Mouse (Mus musculus) cerebral cortex, adult 2 months (tissue): ENCODE data around the gene Calm4.

Experiments
- WGBS: fragments of 180-500 bp; shearing (Covaris S2); methylation state at CpG from one replicate; pipeline ENCODE4 v1.1.7; 2018; 5-methylcytosine and 5-hydroxymethylcytosine counted together

Gene Calm4

DNA sequence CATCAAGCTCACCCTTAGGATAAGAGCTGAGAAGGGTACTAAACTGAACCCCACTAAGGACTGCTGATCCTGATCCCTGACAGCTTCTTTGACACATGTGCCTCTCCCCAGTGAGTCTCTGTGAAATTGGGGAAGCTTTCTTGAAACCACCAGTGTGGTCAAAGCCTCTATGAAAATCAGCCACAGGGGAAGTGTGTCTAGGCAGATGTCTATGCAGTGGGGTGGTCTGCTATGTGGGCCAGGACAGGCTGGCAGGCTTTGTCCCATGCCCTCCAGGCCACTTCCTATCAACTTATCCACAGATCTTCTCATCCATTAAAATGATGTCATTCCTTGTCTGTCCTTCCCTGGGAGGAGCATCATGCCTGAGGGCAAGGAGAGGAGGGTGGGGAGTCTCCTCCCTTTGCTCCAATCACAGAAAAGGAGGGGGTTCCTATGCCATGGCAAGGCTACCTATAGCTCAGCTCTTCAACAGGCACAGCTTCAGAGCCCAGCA is at the start of gene Calm4:
Gene Calm4, plus strand, starts transcription at position 446 of the 496 bp plus-strand sequence.

DNA sequence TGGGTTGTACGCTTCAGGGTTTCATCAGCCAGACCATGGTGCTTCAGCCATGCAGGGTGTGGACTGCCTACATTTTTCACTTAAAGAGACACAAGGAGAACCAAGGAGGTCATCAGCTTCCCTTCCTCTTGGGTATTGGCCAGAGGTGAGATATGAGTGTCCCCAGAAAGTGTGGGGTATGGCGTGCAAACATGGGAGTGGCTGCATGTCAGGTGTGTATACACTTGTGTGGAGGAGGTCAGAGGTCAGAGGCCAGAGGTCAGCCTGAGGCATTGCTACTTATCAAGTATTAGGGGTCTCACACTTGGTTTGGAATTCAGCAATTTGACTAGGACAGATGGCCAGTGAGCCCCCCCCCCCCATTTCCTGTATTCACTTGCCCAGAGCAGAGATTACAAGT is 49.0 kb upstream of the Calm4 start:
- 98% methylated on average over 2 of the region's 2 CpGs for WGBS

DNA sequence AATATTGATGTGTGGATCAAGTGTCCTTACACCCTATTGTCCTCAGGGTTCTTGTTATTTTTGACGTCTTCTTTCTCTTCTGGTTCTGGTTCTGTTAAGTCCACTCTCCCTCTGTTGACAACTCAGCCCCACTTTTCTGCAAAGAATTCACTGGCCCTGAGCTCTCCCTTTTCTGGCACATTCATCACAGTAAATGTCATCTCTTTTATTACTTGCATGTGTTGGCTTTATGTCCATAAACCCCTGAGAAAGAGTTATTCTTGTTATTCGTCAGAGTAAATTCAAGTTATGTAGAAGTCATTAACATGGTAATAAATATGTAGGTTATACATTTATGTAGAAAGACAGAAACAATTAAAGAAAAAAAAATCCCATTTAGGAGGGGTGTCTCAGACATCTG is 48.0 kb upstream of the Calm4 start:
- 93% methylated on average over 2 of the region's 2 CpGs for WGBS

DNA sequence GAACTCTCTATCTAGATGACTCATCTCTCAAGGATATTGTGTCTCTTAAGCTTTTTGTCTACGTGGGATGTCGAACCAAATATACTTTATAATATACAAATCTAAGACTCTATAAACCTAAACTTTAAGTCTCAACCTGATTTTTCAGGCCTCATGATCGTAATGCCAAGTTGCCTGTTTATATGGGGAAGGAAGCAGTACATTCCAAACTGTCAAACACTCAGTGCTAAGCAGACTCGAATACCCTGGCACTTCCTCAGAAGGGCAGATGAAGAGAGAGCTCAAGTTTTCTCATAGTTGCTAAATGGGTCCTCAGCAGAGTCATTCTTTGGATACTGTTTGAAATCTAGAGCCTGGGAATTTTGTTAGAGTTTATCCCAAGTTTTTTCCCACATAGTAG is 40.9 kb upstream of the Calm4 start:
- 74% methylated on average over 4 of the region's 4 CpGs for WGBS

DNA sequence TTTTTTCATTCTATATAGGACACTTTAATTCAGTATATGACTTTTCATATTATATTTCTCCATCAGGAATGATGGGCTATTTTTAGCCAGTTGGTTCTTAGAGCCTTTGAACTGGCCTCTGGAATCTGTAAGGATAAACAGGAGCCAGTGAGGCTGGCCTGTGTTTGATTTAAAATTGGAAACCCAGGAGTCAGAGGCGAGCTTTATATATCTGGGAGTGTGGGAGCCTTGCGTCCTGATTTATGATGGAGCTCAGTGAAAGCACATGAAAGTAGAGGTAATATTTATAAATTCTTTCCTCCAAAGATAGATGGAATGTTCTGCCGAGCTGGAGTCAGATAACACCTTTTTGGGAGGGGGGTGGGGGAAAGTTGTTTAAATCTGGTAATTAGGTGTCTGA is 38.2 kb upstream of the Calm4 start:
- 46% methylated on average over 3 of the region's 3 CpGs for WGBS

DNA sequence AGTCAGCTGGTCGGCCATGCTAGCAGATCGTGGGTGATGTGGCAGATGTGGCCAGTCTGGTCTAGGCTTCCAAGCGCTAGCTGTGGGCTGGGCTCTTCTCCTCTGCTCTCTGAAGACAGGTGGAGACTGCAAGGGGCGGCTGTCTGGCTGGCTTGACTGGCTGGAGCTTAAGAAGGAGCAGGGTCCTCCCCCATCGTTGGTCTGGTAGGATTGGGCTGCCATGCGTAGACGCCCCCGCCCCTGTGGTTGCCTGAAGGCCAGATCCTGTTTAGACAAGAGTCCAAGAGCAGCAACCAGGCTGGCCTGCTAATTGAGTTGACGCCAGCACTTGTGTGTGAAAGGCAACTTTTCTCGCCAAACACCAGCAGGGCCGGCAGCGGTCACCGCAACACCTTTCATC is 33.4 kb upstream of the Calm4 start, which contains the start of gene Calml3:
Gene Calml3, minus strand, starts transcription at position 131 of the 400 bp plus-strand sequence.
- WGBS = 89% methylated on average over 13 of the region's 13 CpGs

DNA sequence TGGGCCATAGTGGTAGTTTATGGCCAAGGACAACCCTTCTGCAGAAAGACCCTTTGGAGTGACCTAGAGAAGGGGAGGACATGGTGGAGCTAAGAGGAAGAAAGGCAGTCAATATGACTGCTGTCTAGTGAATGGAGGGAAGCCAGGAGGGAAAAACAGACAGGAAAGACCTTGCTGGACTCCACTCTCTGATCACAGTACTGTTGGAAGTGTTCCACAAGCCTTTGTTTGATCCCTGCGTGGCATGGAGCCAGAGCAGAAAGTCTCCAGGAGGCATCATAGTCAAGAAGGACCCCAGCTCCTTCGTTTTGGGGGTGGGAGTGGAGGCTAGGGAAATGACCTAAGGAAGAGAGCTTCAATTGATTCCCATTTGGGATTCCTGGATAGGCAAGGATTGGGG is 32.4 kb upstream of the Calm4 start:
- WGBS = 45% methylated on average over 2 of the region's 2 CpGs

DNA sequence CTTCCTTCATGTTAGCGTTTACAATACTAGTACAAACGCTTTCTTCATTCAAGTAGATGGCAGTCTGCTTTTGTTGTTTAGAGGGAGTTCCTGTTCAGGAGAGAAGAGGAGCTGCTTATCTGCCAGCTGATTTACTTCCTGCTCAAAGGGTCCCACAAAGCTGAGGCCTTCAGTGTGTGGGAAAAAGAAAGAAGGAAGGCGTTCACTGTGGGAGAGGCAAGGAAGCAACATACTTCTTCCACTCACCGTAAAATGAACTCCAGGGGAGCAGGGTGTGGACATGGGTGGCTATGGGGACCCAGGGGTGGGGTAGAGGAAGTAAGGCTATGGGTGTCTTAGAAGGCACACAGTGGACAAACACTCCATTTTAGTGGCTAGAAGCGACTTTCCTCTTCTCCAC is 31.9 kb upstream of the Calm4 start:
- 75% methylated on average over 5 of the region's 5 CpGs for WGBS

DNA sequence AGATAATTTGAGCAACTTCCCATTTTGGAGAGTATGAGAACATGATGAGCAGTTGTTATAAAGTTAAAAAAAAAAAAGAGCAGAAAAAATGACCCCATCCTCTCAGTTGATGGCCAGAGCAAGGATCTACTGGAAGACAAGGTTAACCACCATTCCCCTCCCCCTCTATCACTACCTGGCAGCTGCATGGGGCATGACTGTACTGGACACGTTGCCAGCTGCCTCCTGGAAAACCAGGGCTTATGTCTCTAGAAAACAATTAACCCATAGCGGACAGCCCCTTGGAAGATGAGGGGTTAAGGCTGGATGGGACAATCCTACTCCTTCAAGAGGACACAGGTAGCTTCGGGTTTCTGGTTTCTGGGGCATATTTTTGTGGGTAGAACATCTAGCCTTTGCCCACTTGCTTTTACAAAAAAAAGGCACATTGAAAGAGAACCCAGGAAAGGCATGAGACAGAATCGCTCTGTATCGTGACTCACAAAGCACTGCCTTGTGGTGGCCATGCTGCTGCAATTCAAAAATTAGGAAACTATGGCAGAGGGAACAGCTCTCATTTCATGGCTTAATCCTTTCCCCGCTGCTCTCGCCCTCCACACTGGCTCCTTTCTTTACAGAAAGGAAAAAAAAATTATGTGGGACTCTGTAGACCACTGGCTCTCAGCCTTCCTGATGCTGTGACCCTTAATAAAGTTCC is 30.3 kb upstream of the Calm4 start:
- 64% methylated on average over 7 of the region's 7 CpGs for WGBS

DNA sequence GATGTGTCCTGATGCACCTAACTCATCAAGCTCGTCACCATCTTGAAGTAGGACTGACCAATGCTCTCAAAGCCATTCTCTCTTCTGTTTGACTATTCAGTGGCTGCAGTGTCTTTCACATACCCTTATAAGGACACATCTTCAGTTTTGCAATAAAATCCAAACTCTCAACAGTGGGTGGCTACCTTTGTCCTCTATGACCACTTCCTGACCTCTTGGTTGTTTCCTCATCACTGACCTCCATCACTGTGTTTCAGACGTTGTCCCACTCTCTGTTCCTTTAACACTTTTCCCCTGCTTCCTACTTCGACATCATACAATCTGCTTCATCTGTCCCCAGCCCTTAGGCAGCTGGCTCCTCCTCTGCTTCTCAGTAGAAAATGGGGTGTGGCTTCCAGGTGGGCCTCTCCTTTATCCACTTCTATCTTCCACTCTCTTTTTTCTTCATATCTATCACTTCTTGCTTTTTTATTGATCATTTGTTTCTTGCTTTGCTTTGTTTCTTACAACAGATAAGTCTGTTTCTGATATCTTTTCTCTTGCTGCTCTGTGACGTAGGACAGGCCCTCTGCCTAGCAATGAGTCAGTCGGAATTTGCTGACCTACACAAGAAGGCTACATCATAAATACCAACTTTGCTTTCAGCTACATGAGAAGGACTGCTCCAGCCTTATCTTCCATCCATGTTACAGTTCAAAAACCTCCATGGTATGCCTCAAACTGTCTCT is 19.4 kb upstream of the Calm4 start:
- WGBS = 80% methylated on average over 5 of the region's 5 CpGs

DNA sequence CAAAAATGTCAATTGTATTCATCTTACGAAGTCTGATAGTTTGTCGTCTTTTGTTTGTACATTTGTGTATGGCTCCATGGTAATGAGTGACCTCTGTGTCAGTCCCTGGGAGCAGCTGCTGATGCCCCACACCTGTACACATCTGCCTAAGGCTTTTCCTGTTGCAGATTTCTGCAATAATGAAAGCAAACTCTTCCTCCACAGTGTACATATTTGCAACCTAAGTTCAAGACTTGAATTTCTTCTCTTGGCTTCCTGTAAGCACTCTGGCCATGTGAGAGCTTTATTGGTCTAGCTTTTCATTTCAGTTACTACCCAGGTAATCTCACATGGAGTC is 18.8 kb upstream of the Calm4 start:
- 88% methylated on average over 2 of the region's 2 CpGs for WGBS

DNA sequence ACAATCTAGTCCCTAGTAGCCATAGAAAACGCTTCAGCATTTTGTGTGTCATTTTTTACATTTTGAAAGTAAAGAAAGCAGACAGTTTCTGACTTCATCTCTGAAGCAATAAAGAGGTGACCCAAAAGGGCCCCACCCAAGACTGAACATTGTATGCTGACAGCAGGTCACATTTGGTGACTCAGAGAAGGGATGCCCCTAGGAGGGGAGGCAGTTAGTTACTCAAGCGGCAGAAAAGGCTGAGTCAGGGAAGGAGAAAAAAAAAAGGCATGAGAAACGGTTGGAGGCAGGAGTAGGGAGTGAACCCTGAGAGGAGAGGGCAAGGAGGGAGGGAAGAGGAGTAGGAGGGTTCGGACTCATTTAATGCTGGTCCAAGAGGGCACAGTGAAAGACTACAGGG is 15.5 kb upstream of the Calm4 start:
- WGBS = 73% methylated on average over 4 of the region's 4 CpGs

DNA sequence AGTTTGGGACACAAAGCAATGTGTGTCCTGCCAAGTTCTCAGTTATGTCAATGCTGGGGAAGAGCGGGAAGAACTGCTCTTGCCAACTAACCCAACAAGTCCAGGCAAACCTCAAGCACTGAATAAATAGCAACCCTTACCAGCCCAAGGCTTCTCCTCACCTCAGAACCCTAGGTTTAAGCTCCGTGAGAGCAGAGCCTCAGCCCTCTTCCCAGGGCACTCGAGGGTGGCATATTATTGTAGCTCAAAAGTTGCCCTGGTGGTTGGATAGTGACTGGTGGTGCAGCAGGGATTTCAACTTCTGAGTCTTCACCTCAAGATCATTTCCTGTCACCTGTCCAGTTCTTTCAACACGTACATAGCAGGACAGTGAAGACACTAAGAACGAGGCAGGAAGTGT is 6.0 kb upstream of the Calm4 start:
- WGBS = 86% methylated on average over 5 of the region's 5 CpGs

DNA sequence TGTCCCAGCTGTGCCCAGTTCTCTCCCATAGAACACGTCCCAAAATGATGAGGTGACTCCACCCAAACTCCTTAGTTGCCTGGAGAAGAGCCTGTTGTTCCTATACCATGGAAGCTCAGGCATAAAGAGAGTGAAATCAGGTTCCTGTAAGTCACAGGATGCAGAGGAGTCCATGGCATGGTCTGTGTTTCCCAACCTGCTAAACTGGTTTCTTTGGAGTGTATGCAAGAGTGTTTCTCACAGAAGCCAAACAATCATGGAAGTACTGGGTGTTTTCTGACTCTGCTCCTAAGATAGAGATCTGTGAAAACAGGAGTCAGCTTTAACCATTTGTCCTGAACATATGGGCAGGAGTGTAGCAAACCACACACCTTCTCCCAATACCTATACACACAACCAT is 5.6 kb upstream of the Calm4 start:
- whole genome bisulfite sequencing = 65% methylated on average over 1 of the region's 1 CpGs

DNA sequence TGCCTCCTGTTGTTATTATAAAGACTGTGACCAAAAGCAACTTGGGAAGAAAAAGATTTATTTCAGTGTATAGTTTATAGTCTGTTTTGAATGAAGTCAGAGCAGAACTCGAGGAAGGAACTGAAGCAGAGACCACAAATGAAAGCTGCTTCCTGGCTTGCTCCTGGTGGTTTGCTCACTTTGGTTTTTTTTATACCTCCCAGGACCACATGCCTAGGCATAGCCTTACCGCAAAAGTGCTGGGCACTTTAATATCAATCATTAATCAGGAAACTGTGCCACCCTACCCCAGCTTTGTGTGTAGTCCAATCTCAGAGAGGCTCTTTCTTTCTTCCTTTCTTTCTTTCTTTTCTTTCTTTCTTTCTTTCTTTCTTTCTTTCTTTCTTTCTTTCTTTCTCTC is 5.1 kb upstream of the Calm4 start:
- WGBS = 63% methylated on average over 2 of the region's 2 CpGs

DNA sequence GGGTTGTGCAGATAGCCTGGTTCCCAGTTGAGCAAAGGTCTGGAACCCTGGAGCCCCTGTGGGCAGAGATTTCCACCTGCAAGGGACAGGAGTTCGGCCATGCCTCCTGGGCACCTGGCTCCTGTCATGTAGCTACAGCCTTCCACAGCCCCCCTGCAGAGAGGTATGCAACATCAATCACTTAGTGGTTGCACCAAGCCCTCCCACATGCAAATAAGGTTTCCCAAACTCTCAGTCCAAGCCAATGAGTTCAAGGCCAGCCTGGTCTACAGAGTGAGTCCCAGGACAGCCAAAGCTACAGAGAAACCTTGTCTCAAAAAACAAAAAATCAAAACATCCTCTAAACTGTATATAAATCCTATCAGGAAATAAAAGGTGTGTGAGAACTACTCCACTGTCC is 12.8 kb downstream of the Calm4 start:
- 100% methylated on average over 1 of the region's 1 CpGs for whole genome bisulfite sequencing

DNA sequence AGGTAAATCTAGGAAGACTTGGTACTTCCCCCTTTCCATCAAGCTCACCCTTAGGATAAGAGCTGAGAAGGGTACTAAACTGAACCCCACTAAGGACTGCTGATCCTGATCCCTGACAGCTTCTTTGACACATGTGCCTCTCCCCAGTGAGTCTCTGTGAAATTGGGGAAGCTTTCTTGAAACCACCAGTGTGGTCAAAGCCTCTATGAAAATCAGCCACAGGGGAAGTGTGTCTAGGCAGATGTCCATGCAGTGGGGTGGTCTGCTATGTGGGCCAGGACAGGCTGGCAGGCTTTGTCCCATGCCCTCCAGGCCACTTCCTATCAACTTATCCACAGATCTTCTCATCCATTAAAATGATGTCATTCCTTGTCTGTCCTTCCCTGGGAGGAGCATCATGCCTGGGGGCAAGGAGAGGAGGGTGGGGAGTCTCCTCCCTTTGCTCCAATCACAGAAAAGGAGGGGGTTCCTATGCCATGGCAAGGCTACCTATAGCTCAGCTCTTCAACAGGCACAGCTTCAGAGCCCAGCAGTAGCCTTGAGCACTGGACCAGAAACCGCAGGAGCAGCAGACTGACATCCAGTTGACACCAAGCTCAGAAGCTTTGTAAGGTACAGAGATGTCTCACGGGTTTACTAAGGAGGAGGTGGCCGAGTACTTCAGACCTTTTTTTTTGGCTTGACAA is 16.2 kb downstream of the Calm4 start, which contains the start of gene Calm5:
Gene Calm5, plus strand, starts transcription at position 526 of the 686 bp plus-strand sequence.
- 84% methylated on average over 3 of the region's 3 CpGs for WGBS

DNA sequence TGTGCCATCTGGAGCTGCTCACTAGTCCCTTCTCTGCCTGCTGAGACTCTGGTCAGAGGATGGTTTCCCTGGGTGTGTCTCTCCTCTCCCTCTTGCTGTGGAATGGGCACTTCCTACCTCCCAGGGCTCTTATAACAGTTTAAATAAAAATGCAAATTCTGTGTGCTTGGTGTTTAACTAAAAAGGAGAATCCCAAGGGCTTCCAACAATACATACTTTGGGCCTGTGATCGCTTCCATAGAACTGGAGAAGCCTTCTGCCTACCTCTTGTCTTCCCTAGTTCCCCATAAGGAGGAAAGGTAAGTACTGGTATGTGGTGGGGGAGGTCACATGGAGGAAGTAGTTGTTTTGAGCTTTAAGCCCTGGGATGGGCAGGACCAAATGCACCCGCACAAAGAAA is 17.3 kb downstream of the Calm4 start:
- 89% methylated on average over 2 of the region's 2 CpGs for WGBS

DNA sequence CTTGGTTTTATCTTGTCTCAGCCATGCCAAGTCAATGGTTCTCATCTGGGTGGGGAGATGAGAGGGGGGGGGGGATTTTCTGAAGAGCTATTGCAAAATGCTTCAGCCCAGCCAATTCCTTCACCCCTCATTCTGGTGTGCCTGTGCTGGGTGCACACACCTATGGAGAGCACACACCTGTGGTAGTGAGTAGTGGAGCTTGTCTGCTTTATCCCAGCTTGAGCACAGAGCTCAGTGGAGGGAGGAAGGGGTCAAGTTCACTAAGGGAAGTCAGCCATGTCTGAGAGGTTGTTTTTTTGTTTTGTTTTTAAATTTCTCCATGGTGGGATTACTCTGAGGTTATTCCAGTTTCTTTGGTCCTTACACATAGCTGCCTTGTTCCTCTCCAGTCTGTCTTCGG is 18.7 kb downstream of the Calm4 start:
- WGBS = 77% methylated on average over 1 of the region's 1 CpGs

DNA sequence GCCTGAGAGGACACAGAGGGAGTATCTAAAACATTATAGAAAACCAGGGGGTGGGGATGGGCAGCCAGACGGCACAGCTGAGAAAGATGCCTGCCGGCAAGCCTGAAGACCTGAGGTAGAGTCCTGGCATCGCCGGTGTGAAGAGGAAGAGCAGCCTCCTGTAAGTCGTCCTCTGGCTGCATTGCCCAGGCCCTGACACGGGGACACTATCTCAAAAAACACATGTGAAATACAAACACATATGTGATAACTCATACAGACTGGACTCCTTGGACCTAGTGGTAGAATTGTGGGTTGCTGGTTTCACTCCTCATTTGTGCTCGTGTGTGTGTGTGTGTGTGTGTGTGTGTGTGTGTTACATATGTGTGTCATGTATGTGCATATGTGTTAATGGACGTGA is 23.7 kb downstream of the Calm4 start:
- WGBS = 92% methylated on average over 8 of the region's 8 CpGs

DNA sequence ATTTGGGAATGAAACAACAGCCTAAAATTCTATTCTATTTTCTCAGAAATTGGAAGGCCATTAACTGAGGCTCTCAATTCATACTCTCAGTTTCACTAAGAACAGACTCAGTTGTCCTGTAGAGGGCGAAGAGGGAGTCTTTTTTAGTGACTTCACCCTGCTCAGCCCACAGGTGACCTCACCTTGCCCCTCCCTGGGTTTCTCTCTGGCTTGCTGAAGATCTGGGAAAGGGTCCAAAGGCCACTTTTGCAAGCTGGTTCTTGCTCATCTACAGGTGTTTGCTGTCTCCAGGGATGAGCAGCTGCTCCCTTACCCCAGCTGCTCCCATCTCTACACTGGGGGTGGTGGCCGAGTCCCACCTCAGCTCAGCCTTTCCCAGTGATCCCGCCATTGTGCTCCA is 24.8 kb downstream of the Calm4 start:
- 90% methylated on average over 3 of the region's 3 CpGs for WGBS

DNA sequence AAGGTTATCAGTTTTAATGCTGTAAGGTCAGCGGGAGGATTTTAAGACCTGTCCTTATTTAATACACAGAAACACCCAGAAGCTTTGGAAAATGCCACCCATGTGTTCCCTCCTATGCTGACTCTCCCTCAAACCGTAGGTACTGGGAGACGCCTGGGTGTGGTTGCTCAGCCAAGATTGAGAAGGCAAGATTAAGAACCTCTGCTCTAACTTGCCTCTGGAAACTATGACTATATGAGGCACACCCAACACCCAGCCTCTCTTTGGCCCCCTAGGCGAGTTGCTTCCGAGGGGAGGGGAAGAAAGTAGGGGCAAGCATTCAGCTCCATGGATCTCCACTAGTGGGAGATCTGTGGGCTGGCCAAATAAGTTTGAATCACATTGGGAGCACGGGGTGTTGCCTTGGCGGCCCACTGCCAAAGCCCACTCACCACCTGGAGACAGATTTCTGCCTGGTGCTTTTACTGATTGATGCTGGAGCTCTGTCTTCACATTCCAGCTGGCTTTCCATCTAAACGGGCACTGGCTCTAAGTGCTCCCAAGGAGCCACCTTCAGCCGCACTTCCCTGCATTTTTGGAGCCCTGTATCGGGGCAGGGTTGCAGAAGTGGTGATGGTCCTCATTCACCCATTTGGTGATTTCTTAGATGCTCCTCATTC is 25.5 kb downstream of the Calm4 start:
- WGBS = 67% methylated on average over 10 of the region's 10 CpGs
